Mouse (Mus musculus) right cerebral cortex, postnatal 25 days (tissue): ENCODE data around the gene Enox1.

Experiments used
- DNase-seq: peaks from one replicate; pipeline ENCODE4 v3.0.0; 2022

Enox1 gene

GRCm38 (mm10) chr14:77275607-77276006, 119.0 kb downstream of the Enox1 start:
- no peak for DNase-seq

- no peak for DNase-seq
Measured at GRCm38 (mm10) chr14:77279143-77279542, 122.6 kb downstream of the Enox1 start.

DNA sequence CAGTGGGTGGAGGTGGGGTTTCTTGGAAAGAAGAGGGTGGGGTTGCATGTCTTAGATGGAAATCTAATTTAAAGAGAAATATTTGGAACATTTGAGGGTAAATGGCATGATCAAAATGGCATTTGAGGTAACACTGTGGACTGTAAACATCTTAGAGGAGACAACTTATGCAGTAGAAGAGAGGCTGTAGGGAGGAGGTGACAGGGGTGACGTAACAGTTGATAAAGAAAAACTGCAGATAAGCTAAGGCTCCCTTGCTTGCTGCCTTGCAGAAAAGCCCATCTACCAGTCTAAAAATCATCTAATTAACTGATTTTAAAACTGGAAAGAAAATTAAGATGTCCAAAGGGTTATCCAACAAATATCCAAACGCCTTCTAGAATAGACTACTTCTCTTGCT, 123.9 kb downstream of the Enox1 start:
- DNase-seq, result no peak

- DNase-seq, result no peak
Measured at GRCm38 (mm10) chr14:77280893-77281292, 124.3 kb downstream of the Enox1 start.

GRCm38 (mm10) chr14:77283939-77284338, 127.4 kb downstream of the Enox1 start:
- DNase-seq, result peak; percentile 41

- no peak for DNase-seq
Measured at GRCm38 (mm10) chr14:77285453-77285852, 128.9 kb downstream of the Enox1 start.

- no peak for DNase-seq
Measured at GRCm38 (mm10) chr14:77291756-77292155, 135.2 kb downstream of the Enox1 start.

DNA sequence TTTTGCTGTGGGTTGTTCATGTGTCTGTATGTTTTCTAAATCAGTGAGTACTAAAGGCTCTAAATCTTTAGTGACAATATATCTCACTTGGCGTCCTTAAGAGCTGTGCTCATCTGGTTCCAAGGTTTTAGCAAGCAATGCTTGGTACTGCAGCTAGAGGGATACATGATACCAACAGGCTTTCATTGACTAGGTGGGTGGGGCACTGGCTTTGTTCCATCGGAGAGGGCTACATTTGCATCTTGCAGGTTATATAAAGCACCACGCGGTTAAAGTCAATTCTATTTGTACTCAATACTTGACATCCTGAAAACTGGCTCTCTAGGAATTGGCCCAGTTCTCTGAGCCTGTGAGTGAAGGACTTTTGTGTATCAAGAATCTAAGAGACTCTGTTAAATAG, 140.5 kb downstream of the Enox1 start:
- DNase-seq, result no peak

DNA sequence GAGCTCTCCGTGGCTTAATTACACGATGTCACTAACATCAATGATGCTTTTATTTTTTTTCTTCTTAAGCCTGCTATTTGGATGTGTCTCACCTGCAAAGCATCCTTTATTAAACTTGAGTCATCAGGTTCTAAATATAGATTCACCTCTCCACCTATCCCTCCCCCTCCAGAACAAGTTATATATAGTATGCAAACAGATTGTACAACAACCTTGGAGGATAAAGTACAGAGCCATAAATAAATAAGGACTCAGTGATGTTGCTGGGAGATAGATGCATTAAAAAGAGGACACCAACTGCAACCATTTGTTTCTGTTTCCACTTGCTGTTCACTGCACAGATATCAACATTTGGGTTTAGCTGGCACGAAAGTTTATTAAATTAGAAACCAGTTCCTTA, 141.8 kb downstream of the Enox1 start:
- no peak for DNase-seq

GRCm38 (mm10) chr14:77309571-77309970, 153.0 kb downstream of the Enox1 start:
- DNase-seq, result no peak

- no peak for DNase-seq
Measured at GRCm38 (mm10) chr14:77311456-77311855, 154.9 kb downstream of the Enox1 start.

DNA sequence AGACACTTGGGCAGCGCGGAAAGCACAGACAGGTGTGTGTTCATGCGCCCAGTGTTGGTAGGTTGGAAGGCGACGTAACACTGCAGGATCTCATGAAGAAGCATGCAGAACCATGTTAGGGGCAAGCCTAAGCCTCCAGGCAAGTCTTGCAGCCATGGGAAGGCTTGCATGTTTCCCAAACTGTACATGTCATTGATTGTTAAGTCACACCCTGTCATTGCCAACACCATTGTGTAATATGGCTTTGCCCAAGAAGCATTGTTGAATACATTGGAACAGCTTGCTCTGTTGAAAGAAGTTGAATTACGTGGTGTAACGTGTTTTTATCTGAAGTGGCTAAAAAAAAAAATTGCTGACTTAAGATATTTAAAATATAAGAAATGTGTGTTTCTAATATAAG, 162.8 kb downstream of the Enox1 start:
- no peak for DNase-seq

GRCm38 (mm10) chr14:77324348-77324747, 167.8 kb downstream of the Enox1 start:
- DNase-seq, result no peak

GRCm38 (mm10) chr14:77327693-77328092, 171.1 kb downstream of the Enox1 start:
- DNase-seq, result no peak

- DNase-seq, result no peak
Measured at GRCm38 (mm10) chr14:77329791-77330190, 173.2 kb downstream of the Enox1 start.

DNA sequence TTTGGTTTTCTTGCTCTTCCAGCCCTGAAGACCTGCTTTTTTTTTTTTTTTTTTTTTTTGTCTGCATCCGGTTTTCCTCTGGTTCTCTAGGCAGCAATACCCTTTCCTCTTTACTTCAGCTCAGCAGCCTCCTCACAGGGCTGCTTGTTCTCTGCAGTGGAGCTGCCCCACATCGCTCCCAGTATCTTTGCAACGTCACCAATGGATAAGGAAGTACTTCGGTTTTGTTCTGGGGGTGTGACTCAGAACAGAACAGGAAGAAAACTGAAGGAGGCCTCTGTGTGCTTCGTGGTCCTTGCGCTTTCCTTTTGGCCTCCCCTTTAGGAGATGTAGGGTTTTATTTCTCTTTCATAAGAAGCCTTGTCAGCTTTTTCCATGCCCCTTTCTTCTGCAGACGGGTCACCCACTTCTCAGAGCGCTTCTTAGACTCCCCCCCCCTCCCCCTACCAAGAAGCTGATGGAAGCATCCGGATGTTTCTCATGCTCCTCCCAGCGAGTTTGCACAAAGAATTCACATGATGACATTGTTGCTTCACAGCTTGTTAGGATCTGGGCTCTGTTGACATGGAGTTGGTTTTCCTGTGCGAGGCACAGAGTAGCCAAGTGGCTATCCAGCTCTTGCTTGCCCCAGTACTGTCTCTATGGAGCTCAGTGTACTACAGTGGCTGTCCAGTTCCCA, 187.2 kb downstream of the Enox1 start:
- DNase-seq, result no peak

DNA sequence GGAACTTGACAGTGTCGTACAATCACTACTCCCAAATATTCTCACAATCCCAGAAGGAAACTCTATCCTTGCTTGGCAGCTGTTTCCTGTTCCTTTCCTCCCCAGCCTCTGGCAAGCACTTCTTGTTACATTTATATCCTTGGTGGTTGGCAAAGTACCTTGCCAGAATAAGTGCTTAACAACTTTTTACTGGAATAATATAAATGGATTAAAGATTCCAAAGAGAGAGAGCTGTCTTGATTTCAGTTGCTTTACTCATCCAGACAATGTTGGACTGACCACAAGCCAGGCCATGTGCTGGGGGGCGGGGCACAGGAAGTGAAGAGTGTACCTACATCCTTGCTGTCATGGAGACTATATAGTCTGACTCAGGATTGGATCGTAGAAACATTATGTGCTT, 189.7 kb downstream of the Enox1 start:
- no peak for DNase-seq

- DNase-seq, result no peak
Measured at GRCm38 (mm10) chr14:77351803-77352352, 195.3 kb downstream of the Enox1 start.

- DNase-seq, result no peak
Measured at GRCm38 (mm10) chr14:77362662-77363061, 206.1 kb downstream of the Enox1 start.

DNA sequence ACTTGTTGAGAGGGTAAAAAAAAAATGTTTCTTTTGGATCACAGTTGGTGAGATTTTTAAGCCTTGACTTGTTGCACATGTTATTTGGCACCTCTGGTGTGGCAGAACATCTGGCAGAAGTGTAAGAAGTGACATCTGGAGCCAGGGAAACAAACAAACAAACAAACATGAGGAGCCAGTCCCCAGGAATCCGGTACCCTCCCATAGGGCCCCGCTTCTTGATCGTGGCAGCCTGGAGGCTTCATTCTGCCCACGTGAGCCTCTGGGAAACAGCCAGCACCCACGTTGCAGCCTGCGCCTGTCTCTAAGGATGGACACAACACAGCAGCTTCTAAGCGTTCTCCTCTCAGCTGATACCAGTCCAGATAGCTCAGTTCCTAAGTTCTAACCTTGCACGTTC, 211.8 kb downstream of the Enox1 start:
- no peak for DNase-seq

- DNase-seq, result no peak
Measured at GRCm38 (mm10) chr14:77369070-77369469, 212.5 kb downstream of the Enox1 start.

GRCm38 (mm10) chr14:77370521-77370920, 214.0 kb downstream of the Enox1 start:
- no peak for DNase-seq

- no peak for DNase-seq
Measured at GRCm38 (mm10) chr14:77371977-77372376, 215.4 kb downstream of the Enox1 start.

DNA sequence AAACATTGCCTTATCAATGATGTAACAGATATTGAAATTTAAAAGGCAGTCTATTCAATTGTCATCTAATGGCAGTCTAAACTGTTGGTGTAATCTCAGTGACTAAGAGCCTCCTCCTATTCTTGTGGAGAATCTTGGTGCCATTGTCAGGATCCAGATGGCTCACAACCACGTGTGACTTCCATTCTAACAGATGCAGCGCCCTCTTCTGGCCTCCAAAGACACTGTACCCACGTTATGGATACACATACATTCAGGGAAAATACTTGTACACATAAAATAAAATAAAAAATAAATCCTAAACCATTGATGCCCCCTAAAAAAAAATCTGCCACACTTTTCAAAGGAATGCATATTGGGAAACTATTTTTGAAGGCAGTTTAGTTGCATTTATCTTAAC, 216.6 kb downstream of the Enox1 start:
- no peak for DNase-seq

- no peak for DNase-seq
Measured at GRCm38 (mm10) chr14:77375054-77375453, 218.5 kb downstream of the Enox1 start.
